Mouse (Mus musculus): ENCODE measurements at regions not wholly inside any gene's neighbourhood (a gene's known extent, or its start where the extent isn't known, plus 50 kb on each side); places are given as distances from the start of the nearest gene placed in this dataset.

DNA sequence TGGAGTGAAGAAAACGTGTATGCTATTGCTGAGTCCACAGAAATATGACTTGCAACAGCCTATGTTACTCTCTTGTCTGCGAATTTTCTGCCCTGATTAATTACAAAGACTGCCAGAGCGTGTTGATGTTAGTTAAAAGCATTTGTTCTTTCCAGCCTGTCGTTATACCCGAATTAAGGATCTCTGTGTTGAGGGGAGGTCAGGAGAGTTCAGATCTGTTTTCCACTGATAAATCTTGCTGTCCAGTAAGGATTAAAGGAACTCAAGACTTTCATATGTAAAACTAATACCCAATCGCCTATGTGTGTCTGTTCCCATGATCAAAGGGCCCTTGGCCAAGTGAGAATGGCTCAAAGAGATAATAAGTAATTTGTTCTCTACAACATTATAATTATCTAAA lies 68.7 kb upstream of the Adamts18 start:
- TF ChIP-seq CTCF (IDR thresholded peaks at IDR 0.05) (no peak), EP300 (IDR thresholded peaks at IDR 0.05) (no peak)
